Mouse (Mus musculus): ENCODE measurements around the gene Osbpl3.

DNA sequence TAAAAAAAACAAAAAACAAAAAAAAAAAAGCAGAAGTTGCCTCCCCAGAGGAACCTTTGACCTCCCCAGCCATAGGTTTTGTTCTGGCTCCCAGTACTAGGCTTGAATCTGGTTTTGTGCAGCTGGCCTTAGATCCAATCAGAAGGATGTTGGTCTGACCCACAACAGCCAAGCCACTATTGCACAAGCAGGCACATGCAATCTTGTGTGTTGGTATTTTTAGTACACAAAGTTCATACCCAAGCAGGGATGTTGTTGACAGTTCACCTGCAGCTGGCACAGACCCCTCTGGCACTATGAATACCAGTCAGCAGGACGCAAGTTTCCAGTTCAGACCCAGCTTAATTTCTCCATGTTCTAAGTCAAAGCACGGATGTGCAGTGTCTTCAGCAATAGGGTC, 18.2 kb downstream of the Osbpl3 start:
- TF ChIP-seq TAL1 (IDR thresholded peaks at IDR 0.05; ENCODE audit: low read length): no peak
- no peak for TF ChIP-seq GATA1 (IDR thresholded peaks at IDR 0.05; ENCODE audit: low read length)
